Mouse (Mus musculus): ENCODE measurements around the gene Gltp.

The Gltp gene

DNA sequence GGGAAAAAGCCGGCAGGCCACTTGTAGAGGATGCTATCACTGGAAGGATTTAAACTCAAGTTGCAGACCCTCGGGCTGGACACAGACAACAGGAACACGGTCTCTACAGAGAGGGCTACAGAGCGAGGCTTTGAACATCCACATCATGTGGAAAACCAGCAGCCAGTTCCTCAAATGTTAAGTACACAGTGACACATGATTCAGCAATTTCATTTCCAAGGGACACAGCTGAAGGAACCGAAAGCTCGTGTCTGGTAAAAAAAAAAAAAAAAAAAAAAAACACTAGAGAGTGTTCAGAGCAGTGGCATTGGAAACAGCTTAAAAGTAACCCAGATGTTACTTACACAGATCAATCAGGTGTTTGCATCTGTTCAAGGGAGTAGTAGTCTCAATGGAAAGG is 29.8 kb downstream of the Gltp start:
- in situ Hi-C loops (cut with MboI) = no loop called here

DNA sequence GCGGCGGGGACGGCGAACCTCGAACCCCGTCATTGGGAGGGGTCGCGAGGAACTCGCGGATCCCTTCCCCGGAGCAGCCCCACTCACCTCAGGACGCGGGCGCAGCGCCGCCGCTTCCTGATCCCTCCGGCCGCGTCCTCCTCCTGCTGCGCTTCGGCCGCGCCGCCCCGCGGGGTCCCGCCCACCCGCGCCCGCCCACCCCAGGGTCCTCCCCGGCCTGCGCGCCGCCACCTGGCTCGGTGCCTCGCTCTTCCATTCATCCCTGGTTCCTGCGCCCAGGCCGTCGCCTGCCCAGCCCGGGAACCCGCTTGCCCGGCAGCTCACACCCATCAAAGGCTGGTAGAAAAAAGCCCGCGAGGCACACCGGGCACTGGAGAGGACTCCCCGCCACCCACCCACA is 32.5 kb downstream of the Gltp start, which contains the start of gene Trpv4:
Gene Trpv4, minus strand, starts transcription at position 167 of the 400 bp plus-strand sequence.
- in situ Hi-C loops (cut with MboI) = no loop called here

DNA sequence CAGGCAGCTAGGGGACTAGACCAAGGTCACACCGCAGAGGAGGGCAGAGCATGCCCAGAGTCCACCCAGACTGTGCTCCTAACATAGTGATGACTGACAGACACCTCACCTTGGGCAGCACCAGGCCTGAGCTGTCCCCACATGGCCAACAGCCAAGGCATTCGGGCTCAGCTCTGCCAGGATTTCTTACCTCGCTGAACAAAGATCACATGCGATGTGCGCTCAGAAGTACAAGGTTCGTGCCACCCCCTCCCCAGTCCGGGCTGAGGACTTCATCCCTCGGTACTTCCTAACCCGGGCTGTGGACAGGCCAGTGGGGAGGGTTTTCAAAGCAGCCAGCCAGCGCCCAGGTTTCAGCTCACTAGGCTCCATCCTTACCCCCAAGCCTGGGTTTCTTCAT is 33.4 kb downstream of the Gltp start:
- in situ Hi-C loops (cut with MboI) = no loop called here

DNA sequence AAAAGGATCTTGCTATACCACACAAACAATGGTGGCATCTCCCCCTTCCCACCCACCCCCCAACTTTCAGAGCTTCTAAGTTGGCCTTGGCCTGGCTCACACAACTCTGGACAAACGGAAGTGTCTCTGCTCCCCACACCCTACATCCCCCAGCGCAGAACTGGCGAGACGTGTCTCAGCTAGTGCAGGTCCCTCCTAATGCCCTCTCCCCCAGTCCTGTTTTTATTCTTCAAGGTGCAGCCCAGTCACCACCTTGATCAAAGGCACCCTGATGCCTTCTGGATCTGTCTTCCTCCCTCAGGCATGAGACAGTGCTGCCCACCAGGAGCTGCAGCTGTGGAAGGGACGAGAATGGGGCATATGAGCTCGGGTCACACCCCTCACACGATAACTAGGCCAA is 34.5 kb downstream of the Gltp start:
- in situ Hi-C loops (cut with MboI) = no loop called here

DNA sequence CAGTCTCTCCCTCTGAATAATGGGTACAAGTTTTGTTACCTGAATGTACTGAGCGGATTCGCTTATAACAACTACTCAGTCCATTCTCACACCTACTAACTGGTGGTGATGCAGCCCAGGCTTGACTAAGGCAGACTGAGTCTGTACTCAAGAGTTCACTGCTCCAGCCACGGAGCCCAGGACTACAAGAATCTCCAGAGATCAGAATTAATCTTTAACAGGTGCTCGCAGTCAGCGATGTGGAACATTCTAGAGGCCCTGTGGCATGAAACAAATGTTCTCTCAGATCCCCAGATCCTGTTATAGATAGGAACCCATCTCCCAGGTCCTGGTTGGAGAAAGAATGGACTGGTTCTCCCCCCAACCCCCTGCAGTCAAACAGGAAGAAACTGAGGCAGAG is 35.1 kb downstream of the Gltp start:
- in situ Hi-C loops (cut with MboI) = no loop called here

DNA sequence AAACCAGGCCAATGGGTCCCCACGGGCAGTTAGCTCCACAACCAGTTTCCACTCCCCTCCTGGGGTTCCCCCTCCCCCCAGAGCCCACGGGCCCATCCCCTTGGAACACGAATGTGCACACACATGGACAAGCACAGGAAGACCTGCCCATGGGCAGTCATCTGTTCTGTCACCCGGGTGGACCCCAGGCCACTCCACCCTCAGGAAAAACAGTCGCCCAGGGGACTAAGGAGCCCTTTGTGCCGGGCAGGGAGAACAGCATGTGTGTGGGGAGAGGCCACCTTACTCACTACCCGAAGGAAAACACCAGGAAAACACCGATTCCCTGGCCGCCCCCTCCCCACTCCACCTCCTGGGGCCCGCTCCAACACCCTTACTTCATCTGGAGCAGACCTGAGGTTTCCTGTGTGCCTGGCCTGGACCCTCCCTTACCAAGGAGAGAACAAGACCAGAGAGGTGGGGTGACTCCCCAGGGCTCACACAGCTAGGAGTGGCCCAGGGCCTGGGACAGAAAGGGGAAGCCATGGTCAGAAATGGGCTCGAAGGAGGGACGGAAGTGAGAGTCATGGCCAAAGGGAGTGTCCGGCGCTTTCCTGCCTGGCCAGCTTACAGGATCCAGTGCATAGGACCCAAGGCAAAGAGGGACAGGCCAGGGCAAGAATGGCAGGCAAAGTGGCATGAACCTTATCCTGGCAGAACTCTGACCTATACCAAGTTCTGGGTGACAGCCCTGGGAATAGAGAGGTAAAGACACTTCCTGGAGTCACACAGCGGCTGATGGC is 36.9 kb downstream of the Gltp start:
- in situ Hi-C loops (cut with MboI) = no loop called here

DNA sequence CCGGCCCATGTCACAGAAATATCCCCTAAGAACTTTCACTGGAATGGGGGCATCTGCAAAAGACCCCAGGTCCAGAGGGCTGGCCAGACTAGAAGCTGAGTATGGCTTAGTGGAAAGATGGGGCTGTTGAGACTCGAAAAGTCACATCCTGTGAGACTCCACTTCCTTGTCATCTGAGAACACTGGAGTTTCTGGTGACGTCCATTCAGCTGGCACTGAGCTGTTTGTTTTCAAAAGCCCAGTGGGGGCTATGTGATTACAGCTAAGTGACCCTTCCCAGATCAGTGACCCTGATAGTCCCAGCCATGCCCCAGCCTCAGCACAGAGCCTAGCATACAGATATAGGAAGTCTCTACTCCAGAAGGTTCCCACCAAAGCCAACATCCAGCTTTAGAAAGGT is 39.3 kb downstream of the Gltp start:
- in situ Hi-C loops (cut with MboI) = no loop called here

DNA sequence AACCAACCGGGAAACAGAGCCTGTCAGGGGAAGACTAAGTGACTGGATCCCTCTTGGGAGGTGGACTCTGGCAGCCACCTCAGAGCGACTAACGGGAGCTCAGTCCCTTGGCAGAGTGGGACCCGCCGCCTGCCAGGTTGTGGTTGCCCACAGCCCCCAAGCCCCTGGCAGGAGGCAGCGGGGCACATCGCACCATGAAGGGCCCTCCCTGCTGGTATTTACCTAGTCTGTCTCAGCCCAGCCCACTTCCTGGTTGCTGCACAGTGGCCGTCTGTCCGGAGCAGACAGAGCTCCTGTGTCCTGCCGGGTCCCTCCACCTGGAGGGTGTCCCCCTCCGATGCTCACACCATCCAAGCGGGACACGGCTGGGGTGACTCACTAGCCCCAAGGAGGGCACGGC is 39.8 kb downstream of the Gltp start:
- in situ Hi-C loops (cut with MboI) = no loop called here

DNA sequence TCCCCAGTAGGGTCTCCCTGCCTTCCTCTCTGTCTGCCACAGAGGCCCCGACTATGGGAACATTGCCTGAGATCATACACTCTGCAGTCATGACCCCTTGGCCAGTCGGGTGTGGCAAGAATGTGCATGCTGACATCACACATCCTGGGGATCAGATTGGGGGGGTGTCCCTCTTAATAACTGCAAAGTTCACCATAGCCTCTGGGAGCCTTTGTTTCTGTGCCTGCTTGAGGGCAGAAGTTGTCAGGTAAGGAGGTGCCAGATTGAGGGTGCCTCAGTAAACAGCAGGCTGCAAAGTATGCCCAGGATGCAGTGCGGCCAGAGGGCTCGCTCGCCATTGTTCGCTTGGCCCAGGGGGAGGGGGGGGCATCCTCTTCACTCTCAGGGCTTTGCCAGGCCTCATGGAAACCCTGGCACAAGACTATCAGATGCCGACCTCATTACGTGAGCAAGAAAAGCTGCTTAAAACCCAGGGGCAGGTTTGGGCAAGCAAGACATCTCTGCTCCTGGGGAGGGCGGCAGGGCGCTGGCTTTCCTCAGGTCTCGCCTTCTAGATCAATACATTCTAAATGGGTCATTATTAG is 42.0 kb downstream of the Gltp start:
- in situ Hi-C loops (cut with MboI) = no loop called here

DNA sequence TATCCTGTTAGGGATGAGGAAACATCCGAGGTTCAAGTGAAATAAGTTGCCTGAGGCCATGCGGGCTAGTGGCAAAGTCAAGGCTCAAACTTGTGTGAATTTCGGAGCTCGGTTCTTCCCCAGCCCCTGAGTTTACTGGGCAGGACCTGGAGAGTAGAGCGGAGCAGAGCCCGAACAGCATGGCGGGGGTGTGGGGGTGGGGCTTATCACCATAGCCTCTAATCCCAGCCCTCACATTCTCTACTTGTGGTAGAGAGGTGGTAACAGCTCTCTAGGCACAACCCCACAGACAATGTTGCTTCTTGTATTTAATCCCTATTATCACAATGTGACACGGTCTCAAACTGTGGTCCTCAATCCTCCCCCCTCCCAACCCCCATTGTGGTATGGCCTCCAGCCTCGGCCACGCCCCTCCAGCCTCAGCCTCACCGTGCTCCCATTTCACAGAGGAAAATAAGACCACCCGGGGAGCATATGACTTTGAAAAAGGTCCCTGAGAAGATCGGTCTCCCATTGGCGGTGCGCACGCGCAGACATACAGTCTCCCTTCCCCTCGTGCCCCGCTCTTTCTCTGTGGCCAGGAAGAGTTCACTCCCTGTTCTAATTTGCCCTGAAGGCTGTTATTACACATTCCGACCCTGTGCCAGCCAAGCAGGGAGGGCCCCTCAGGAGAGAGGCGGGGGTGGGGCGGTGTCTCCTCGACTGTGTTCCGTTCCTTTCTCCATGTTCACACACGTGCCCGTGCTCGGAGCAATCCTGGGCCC is 43.4 kb downstream of the Gltp start:
- in situ Hi-C loops (cut with MboI) = no loop called here

DNA sequence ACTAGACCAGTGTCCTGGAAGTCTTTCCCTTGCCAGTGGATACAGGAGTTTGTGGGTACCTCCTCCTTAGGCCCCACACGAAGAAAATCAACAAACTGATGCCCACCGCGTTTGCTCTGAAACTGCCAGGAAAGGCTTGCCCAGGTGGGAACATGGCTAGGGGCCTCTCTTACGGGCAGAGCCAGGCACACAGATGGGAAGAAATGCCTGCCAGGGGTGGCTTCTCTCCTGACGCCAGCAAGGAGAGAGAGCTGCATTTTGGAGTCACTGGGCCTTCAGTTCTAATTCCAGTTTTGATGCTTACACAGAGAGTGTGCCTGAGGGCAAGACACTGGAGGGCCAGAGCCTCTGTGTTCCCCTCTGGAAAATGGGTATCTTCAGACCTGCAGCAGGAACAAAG is 44.9 kb downstream of the Gltp start:
- in situ Hi-C loops (cut with MboI) = no loop called here

DNA sequence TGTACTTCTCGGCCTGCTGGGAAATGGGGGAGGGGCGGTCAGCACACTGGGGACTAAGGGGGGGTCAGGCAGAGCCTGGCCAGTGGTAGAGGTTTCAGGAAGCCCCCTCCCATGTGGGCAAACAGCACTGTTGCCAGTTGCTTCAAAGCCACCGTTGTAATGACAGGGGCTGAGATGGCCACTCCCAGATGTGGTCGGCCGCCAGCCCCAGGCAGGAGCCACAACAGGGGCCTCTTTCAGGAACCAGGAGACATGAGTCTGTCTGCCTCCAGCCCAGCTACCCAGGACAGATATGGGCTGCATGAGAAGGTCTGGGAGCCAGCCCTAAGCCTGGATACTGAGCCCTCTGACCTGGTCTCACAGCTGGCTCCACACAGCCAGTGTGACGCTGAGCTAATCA is 45.9 kb downstream of the Gltp start:
- in situ Hi-C loops (cut with MboI) = no loop called here

DNA sequence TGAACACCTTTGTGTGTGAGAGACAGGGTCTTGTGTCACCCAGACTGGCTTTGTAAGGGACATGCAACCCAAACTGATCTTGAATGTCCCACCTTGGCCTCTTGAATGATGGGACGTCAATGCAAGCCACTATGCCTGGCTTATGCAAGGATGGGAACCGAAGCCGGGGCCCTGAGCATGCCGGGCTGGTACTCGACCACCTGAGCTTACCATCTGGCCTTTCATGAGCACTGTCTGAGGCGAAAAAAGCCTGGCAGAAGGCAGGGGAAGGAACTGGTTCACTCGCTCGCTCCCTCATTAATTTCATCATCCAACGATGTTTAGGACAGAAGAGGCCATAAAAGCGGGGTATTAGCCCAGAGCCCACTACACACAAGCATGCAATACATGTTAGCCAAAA is 50.0 kb downstream of the Gltp start:
- in situ Hi-C loops (cut with MboI) = no loop called here

DNA sequence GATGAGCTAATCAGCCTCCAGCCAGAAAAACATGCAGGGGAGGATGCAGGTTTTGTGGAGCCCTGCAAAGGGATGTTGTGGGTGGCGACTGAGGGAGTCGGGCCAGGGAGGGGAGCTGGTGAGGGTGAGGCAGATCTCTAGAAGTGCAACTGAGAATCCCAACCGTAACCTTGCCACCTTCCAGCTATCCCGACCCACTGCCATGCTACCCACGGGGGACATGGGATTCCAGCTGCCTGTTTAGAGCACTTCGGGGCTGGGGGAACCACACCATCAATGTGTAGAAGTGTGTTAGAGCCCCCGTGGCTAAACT is 51.2 kb downstream of the Gltp start:
- in situ Hi-C loops (cut with MboI) = no loop called here

DNA sequence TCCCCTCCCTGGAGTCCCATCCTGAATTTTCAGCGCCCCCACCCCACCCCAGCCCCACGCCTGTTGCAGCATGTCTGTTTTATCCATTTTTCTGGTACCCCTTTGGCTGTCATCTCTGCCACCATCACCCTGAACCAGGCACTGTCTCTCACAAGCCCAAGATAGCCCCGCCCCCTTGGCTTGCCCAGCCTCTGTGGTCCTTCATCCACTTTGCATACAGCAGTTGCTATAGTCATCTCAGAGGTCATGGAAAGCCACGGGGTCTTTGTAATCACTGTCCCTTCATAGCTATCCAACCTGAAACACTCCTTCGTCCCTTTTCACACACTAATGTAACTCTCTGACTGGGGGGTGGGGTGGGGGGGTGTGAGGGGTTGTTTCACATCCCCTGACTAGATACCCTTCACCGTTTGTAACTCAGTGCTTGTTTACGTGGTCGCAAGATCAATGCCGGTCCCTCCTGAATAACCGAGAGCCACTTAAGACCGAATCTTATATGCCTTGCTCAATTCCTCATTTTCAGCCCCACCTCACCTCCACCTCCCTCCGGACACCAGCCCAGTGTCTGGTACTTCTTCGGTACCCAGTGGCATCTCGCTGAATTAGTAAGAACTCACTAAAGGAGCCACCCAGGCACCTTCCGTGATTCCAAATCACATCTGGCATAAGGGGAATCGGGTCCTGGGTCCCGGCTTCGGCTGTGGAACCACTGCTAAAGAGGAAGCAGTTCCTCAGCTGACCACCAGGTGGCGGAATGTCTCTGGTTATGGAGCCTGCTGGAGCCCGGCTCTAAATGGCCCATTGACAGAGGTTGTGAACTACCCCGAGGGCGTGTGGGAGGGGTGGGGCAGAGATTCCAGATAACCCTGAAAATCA is 51.8 kb downstream of the Gltp start:
- in situ Hi-C loops (cut with MboI) = no loop called here

DNA sequence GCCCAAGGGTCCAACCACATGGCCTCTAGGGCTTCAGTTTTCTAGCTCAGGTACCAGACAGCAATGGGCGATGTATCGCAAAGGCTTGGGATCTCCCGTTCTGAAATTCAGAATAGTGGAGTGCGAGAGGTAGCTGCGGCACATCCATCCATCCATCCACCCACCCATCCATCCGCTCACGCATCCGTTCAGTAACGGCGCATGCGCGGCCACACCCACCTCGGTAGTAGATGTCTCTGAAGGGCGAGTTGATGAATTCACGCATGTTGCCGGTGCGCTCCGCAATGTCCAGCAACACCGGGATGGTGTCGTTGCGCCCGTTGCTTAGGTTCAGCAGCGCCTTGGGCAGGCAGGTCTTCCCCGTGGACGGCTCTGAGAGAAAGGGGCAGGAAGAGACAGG is 54.7 kb downstream of the Gltp start:
- in situ Hi-C loops (cut with MboI) = no loop called here

DNA sequence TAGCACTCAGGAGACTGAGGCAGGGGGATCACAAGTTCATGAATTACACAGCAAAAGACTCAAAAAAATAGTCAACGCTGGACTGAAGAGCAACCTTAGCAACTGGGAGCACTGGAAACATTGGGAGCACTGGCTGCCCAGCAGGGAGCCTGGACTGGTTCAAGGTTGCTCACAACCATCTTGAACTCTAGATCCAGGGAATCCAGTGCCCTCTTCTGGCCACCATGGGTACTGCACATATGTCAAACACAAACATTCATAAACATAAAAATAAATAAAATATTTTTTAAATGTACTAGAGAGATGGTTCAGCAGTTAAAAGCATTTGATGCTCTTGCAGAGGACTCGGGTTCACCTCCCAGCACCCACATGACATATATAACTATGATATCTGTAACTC is 59.4 kb downstream of the Gltp start:
- in situ Hi-C loops (cut with MboI) = no loop called here

DNA sequence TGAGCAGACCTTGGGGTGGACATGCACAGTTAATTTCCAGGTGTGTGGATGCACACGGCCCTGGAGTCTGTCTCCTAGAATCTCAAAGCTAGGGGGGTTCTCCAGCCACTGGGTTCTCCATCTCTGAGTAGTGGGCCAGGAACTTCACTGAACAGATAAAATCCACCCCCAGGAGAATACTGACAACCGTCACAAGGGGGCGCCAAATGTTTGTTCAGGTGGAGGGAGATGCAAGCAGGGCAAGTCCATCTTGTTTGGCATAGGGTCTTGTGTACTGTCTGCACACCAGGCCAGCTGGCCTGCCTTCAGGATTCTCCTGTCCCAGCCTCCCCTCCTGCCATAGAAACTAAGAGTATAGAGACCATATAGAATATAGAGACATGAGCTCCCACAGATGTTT is 65.2 kb downstream of the Gltp start:
- in situ Hi-C loops (cut with MboI) = no loop called here

DNA sequence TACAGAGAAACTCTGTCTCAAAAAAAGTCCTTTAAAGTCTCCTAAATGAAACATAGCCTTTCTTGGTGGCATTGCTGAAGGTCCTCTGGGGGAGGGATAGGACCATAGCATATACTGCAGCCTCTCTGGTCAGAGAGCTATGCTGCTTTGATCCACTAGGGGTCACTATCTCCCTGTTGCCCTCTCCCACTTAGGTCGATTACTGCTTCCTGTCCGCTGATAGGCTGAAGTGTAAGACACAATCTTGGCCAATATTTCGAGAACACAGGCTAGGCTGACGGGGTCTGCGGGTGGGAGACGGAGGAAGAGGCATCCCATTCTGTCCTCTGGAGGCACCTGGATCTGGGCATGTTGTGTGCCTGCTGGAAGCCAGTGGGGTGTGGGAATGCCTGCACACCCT is 70.5 kb downstream of the Gltp start:
- in situ Hi-C loops (cut with MboI) = no loop called here
